Mouse (Mus musculus) lung, postnatal 0 days (tissue): ENCODE data around the gene Ccl5. TPM values are rescaled to one million over a fixed set of nuclear protein-coding genes. Genes with fewer than 3 reads are reported as not detected.
A peak's percentile ranks its signal among the peaks of the same experiment; 100 is the strongest.

Experiments used
- ATAC-seq: fragments of 200-750 bp; cut with Nextera tagmentation; 2 replicates; pipeline ENCODE4 v1.8.0; 2017; ENCODE audit warnings: moderate library complexity
- DNase-seq: peaks from one replicate; pipeline ENCODE4 v3.0.0-alpha.2; 2016; ENCODE audit warnings: low spot score
- H3K27ac ChIP-seq: fragments of 300-500 bp; sonication (generic); 2 replicates; pipeline ENCODE4 v1.5.1; 2014; ENCODE audit warnings: antibody characterized with exemption, mild to moderate bottlenecking, low read length, mixed read lengths
- H3K27me3 ChIP-seq: fragments of 300-500 bp; sonication (generic); replicated peaks from 2 replicates; pipeline ENCODE4 v1.6.1; 2014; ENCODE audit warnings: low read length, mixed read lengths; ENCODE audit not compliant: insufficient read depth
- H3K36me3 ChIP-seq: fragments of 300-500 bp; sonication (generic); 2 replicates; pipeline ENCODE4 v1.6.1; 2014; ENCODE audit warnings: low read length, mixed read lengths; ENCODE audit not compliant: insufficient read depth
- H3K4me1 ChIP-seq: fragments of 300-500 bp; sonication (generic); 2 replicates; pipeline ENCODE4 v1.6.1; 2014; ENCODE audit warnings: antibody characterized with exemption, low read depth, low read length, mixed read lengths; ENCODE audit not compliant: insufficient read depth
- H3K4me2 ChIP-seq: fragments of 300-500 bp; sonication (generic); replicated peaks from 2 replicates; pipeline ENCODE4 v1.6.1; 2014; ENCODE audit warnings: low read depth, mild to moderate bottlenecking, low read length, moderate library complexity, mixed read lengths
- H3K4me3 ChIP-seq: fragments of 300-500 bp; sonication (generic); 2 replicates; pipeline ENCODE4 v1.5.1; 2014; ENCODE audit warnings: low read depth, low read length
- H3K9ac ChIP-seq: fragments of 300-500 bp; sonication (generic); replicated peaks from 2 replicates; pipeline ENCODE4 v1.6.1; 2014; ENCODE audit warnings: low read depth, mild to moderate bottlenecking
- H3K9me3 ChIP-seq: fragments of 300-500 bp; sonication (generic); 2 replicates; pipeline ENCODE4 v1.6.1; 2016; ENCODE audit warnings: low read length, mixed read lengths
- CTCF ChIP-seq: IDR thresholded peaks from 2 replicates; pipeline ENCODE4 v1.5.1; 2016; ENCODE audit warnings: antibody characterized with exemption, mild to moderate bottlenecking
- EP300 ChIP-seq: IDR thresholded peaks from 2 replicates; pipeline ENCODE4 v1.6.1; 2016; ENCODE audit warnings: antibody characterized with exemption, mild to moderate bottlenecking, control low read depth
- WGBS: fragments of 180-500 bp; shearing (Covaris S2); extraction: QIAGEN DNeasy Blood & Tissue Kit; methylation state at CpG from one replicate; pipeline ENCODE4 v1.1.7; 2014; 5-methylcytosine and 5-hydroxymethylcytosine counted together
- polyA plus RNA-seq: library from polyadenylated mRNA; unstranded; fragments of >200 nt; fragmentation: Nextera tagmentation; extraction: Ambion mirVana; gene quantifications from 2 replicates; pipeline ENCODE4 v1.2.1, GENCODE M21; 2015

Ccl5 gene
- polyA plus RNA-seq, 1 experiment from 2014 or later, result 3.3 TPM

GRCm38 (mm10) chr11:83550186-83550632 is 19.9 kb upstream of the Ccl5 start:
- Histone ChIP-seq H3K9ac (no peak overlapping the region), H3K36me3 (no peaks in the 10 kb centered on the region), H3K4me3 (no peak overlapping the region), H3K9me3 (no peaks in the 10 kb centered on the region), H3K4me1 (no peaks in the 10 kb centered on the region), H3K27me3 (no peaks in the 10 kb centered on the region), H3K27ac (no peak overlapping the region), H3K4me2 (no peak overlapping the region)
- ATAC-seq (no peak), DNase-seq (no peak)
- TF ChIP-seq EP300, result no peak
- TF ChIP-seq CTCF, result no peak
- WGBS, result 73% methylated on average over 5 of the region's 5 CpGs

GRCm38 (mm10) chr11:83544214-83544613 is 13.9 kb upstream of the Ccl5 start:
- Histone ChIP-seq H3K9me3 (no peaks in the 10 kb centered on the region), H3K9ac (no peak overlapping the region), H3K27ac (no peak overlapping the region), H3K4me3 (no peak overlapping the region), H3K4me1 (no peaks in the 10 kb centered on the region), H3K27me3 (no peaks in the 10 kb centered on the region), H3K36me3 (no peaks in the 10 kb centered on the region), H3K4me2 (no peak overlapping the region)
- 37% methylated on average over 3 of the region's 3 CpGs for WGBS
- TF ChIP-seq EP300, result no peak
- no peak for TF ChIP-seq CTCF
- peak; percentile 40 for ATAC-seq
- peak; percentile 57 for DNase-seq

- Histone ChIP-seq H3K36me3 (no peaks in the 10 kb centered on the region), H3K9me3 (no peaks in the 10 kb centered on the region), H3K4me2 (no peak overlapping the region), H3K27ac (no peak overlapping the region), H3K4me1 (no peaks in the 10 kb centered on the region), H3K27me3 (no peaks in the 10 kb centered on the region), H3K9ac (no peak overlapping the region), H3K4me3 (no peak overlapping the region)
- DNase-seq (no peak), ATAC-seq (no peak)
- no peak for TF ChIP-seq EP300
- no peak for TF ChIP-seq CTCF
- 87% methylated on average over 3 of the region's 3 CpGs for WGBS
These were observed 11.1 kb upstream of the Ccl5 start for GRCm38 (mm10) chr11:83541415-83541814.

- Histone ChIP-seq H3K27me3 (no peaks in the 10 kb centered on the region), H3K4me1 (no peaks in the 10 kb centered on the region), H3K9ac (no peak overlapping the region), H3K4me3 (no peak overlapping the region), H3K9me3 (no peaks in the 10 kb centered on the region), H3K27ac (no peak overlapping the region), H3K36me3 (no peaks in the 10 kb centered on the region), H3K4me2 (no peak overlapping the region)
- DNase-seq (peak; percentile 10), ATAC-seq (no peak)
- WGBS, result 85% methylated on average over 2 of the region's 2 CpGs
- TF ChIP-seq CTCF, result no peak
- TF ChIP-seq EP300, result no peak
These were observed 10.6 kb upstream of the Ccl5 start for GRCm38 (mm10) chr11:83540931-83541330.

GRCm38 (mm10) chr11:83538705-83539314 is 8.5 kb upstream of the Ccl5 start:
- WGBS, result 66% methylated on average over 3 of the region's 3 CpGs
- Histone ChIP-seq H3K4me1 (peaks cover 6% of the 10 kb centered on the region; the same call in 1 of the 2 replicates), H3K27ac (no peak overlapping the region), H3K4me2 (no peak overlapping the region), H3K9ac (no peak overlapping the region), H3K27me3 (no peaks in the 10 kb centered on the region), H3K4me3 (no peak overlapping the region), H3K9me3 (no peaks in the 10 kb centered on the region), H3K36me3 (no peaks in the 10 kb centered on the region)
- no peak for ATAC-seq
- TF ChIP-seq CTCF (no peak), EP300 (no peak)
- DNase-seq, result no peak

GRCm38 (mm10) chr11:83536831-83537230 is 6.5 kb upstream of the Ccl5 start:
- no peak for DNase-seq

More at GRCm38 (mm10) chr11:83536831-83537230, 6.5 kb upstream of the Ccl5 start:
- ATAC-seq, result no peak
- Histone ChIP-seq H3K27ac (no peak overlapping the region), H3K27me3 (no peaks in the 10 kb centered on the region), H3K9ac (no peak overlapping the region), H3K4me2 (no peak overlapping the region), H3K4me3 (no peak overlapping the region), H3K9me3 (no peaks in the 10 kb centered on the region), H3K4me1 (peaks cover 6% of the 10 kb centered on the region; the same call in 1 of the 2 replicates), H3K36me3 (no peaks in the 10 kb centered on the region)
- 62% methylated on average over 3 of the region's 3 CpGs for WGBS
- TF ChIP-seq EP300, result no peak
- no peak for TF ChIP-seq CTCF
